Mouse (Mus musculus) cerebellum, postnatal 4 days (tissue): ENCODE measurements around the gene Cdkn2a.

Source experiments
- DNase-seq, 2 experiments: peaks; one replicate each; pipeline ENCODE4 v3.0.0; 2022; ENCODE audit warnings: low spot score in 2 of 2, mixed read lengths in 1 of 2

Gene Cdkn2a

DNA sequence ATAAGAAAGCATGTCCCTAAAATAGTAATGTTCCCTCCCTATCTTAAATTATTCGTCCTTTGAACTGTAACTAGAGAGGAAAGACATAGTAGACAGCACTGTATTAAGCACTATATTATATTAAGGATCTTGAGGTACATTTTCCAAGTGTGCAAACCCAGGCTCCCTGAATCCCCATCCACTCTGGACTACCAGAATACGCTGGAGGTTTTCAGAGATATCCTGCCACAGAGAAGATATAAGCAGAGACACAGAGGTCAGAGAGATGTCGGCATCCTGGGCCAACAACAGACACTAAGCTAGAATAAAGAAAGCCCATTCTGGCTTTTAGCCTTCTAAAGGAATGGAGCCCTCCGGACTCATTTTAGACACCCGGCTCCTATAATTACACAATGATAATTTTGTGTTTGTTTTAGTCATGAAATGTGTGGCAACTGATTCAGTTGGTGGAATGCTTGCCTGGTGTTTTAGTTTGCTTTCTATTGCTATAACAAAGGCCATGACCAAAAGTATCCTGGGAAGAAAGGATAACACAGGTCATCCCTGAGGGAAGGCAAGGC is 17.0 kb downstream of the Cdkn2a start:
- DNase-seq = no peak

DNA sequence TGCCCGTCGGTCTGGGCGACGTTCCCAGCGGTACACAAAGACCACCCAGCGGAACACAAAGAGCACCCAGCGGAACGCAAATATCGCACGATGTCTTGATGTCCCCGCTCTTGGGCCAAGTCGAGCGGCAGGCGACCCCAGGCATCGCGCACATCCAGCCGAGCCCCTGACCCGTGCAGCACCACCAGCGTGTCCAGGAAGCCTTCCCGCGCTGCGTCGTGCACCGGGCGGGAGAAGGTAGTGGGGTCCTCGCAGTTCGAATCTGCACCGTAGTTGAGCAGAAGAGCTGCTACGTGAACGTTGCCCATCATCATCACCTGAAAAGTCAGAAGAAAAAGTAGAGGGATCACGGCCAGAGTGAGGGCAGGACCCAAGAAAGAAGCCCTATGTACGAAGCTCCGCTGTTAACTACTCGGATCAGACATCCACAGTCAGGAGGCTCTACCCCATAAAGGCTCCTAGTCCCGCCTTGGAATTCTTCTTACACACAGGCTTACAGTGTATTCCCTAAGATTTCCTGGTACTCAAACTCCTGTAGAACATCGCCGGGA is 17.7 kb downstream of the Cdkn2a start:
- no peak for DNase-seq

DNA sequence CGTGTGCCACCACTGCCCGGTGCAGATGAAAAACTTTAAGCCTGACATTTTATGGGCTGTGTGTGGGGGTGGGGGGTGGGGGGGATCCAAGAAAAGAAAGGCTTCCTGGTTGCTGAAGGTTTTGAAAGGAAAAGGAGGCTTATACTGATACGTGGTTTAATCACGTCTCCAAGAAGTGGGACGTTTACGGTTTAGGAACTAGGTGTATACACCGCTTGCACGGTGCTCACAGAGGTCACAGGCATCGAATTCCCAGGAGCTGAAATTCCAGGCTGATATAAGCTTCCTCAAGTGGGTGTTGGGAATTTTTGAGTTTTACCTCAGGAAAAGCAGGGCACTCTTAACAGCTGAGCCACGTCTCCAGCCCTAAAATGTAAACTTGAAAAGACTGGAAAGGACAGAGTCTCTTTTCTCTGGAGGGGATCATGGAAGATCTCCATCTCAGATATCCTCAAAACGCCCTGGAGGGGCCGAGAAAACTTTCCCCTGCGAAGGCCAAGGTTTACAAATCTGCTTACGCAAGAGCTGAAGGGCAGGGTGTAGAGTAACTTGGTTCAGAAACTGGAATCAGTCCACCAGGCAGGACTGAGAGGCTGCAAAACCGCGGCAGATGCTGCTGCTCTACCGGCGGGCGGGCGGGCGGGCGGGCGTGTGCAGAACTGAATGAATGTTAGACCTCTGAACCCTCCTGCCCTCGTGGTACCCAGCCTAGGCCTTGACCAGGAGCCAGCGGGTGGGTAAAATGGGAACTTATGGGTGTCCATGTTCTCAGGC is 18.5 kb downstream of the Cdkn2a start:
- no peak for DNase-seq

DNA sequence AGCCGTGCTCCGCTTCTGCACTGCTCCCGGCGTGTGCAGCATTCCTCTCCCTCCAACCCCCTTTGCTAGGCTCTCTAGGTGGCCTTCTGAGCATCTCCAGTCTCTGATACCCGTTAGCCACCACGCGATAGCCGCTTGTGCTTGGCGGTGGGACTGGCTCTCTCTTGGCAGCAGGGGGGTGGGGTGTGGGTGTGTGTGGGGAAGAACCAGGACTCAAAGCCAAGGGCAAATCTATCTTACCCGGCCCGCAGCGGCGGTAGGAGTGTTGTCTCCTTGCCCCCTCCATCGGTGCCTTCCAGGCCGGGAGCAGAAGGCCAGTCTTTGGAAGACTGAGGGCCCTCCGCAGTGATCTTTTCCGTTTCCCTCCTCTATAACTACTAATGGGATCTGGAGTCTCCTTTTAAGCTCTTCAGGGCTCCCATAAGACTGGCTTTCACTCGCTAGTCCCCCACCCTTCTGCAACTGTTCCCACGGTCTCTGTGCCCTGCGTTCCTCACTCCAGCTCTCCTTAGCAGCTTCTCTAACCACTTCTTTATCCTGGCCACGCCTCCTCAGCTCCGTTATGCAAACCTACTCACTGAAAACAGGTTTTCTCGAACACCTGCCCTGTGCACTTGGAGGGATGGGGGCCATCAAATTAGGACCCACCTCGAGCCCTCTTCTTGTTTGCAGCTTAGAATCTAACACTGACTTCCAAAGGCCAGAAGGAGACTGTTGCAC is 19.5 kb downstream of the Cdkn2a start:
- no peak for DNase-seq

DNA sequence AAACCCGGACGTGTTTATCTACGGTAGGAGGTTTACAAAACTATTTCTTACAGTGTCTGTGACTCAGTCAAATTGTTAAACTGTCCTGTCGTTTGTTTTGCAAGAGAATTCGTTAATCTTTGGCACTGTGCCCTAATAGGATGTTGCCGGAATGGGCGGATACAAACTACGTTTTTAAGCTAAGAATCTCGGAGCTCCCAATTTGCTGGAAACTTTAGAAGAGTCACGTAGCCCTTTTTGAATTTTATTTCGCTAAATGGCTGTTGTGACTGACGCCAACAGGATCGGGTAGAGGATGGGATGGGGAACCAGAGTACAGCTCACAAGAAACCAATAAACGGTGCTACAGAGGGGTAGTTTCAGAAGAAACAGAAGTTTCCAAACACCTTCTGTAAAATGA is 20.4 kb downstream of the Cdkn2a start:
- no peak for DNase-seq

DNA sequence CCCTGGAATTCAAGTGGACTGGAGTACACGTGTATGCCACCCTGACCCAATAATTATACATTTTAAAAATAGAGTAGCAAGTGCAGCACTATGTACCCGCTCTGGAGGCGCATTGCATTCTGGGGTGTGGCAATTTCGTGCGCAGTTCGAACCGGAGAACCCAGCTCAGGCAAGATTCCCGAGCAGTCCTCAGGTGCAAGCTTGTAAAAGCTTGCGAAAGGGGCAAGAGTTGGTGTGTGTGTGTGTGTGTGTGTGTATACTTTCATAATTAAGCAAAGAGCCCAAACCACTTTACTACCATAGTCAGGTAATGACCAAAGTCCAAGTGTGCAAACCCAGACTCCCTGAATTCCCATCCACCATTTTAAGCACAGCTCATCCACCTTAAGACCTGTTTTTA is 20.9 kb downstream of the Cdkn2a start:
- no peak for DNase-seq

DNA sequence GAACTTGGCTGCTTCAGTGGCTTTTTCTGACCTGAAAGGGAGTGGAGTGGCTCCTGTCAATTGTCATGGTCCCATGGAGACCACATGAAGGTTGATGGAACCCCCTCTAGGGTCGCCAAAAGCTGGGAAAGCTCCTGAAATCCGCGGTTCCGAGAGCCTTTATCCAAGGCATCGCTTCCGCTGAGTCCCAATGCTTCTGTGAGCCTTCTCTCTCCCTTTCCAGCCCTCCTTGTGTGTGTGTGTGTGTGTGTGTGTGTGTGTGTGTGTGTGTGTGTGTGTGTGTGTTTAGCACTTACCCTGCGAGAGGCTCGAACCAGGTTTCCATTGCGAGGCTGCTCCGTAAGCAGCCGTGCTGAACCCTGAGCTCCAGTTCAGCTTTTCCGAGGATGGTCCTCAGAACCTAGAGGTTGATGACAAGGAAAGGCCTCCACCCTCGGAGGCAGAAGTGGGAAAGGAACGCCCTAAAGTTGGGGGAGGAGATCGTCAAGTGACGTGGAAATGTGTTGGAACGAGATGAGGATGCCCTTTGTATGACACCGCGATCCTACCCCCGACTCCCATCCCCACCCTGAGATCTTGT is 21.4 kb downstream of the Cdkn2a start:
- DNase-seq = no peak

DNA sequence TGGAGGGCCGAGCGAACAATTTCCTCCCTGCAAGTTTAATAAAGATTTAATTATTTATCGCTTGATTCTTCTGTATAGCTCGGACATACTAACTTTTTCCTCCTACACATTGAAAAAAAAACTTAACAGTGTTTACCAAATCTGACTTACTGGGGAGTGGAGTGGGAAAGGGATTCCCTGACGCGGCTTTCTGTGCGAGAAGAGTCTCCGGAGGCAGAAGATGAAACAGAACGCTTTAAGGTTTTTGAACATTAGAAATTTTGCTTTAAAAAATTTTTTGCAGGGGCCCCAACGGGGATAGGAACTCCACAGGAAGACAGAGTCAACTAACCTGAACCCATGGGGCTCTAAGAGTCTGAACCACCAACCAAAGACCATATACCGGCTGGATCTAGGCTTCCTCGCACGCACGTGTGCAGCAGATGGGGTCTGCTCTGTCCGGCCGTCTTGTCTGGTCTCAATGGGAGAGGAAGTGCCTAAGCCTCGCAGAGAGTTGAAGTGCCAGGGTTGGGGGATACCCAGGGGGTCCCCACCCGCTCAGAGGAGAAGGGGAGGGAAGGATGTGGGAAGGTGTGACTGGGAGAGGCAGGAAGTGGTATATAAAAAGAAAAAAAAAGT is 22.2 kb downstream of the Cdkn2a start:
- no peak for DNase-seq

DNA sequence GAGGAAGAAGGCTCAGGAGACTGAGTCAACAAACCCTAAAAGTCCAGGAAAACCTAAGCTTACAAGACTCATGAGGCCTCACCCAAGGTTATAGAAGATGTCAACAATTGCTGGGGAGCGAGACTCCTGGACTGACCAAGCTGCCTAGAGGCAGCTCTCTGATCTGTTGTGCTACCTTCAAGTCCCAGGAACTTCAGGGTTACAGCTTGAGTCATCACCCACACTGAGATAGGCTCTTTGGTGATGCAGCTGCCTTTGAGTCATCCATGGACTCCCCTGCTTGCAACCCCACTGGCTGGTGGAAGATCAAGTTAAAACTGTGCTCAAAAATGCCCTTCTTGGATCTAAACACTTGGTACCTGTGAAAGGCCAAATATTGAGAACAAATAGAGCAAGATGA is 36.7 kb downstream of the Cdkn2a start:
- DNase-seq = no peak

DNA sequence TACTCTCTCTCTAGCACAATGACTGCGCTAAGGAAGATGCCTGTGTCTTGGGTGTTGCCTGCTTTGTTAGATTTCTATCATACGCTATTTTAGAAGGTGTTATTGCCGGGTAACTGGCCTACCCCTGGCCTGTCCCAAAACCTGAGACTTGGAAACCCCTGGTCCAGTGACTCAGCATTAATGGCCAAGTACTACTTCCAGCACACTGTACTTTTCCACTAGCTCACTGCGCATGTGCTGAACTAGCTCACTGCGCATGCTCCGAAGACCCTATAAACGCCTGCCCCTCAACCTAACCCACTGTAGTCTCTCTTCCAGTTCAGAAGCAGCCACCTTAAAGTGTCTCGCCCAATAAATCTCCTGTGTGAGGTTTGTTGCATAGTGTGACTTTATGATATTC is 60.0 kb downstream of the Cdkn2a start:
- no peak for DNase-seq
